ENCODE assay signal across 8 mouse cellular contexts in genomic region chr10:128504641-128505370, GRCm38 (mm10). TPM values are rescaled to one million over a fixed set of nuclear protein-coding genes. Genes with fewer than 3 reads are reported as not detected.
DNase-seq lines count a peak whose midpoint lies in the region; ATAC-seq lines count a peak whose summit lies in the region.

No protein-coding gene starts in this region.

- intact Hi-C loops in heart, postnatal 10 days (cut with DNase I): no loop called here

- no peaks in the 10 kb centered on the region for H3K36me3 ChIP-seq in heart, embryonic 16.5 days (ENCODE audit: control insufficient read depth, insufficient read depth)

- DNase-seq in heart, postnatal 10 days: no peak
- DNase-seq in CD4-positive, CD25-positive, alpha-beta regulatory T cell, adult 2 months (ENCODE audit: low read depth, low spot score): peak; percentile 67
- DNase-seq in lung, postnatal 36 days: peak; percentile 71
- no peak for DNase-seq in adrenal gland, adult 2 months
- DNase-seq in left cerebral cortex, adult 11 months (ENCODE audit: low spot score): no peak
- DNase-seq in right cerebral cortex, postnatal 14 days: no peak

- no peaks in the 10 kb centered on the region for H3K27me3 ChIP-seq in heart, embryonic 16.5 days (ENCODE audit: control insufficient read depth, insufficient read depth, low read length)

- H3K4me2 ChIP-seq in heart, embryonic 16.5 days (ENCODE audit: low read depth, low read length): no peak overlapping the region; the same call in 1 of the 2 replicates

- no peak overlapping the region for H3K4me3 ChIP-seq in heart, embryonic 16.5 days (ENCODE audit: low read length)

- H3K27ac ChIP-seq in heart, embryonic 16.5 days (ENCODE audit: low read length): peak overlapping the region; percentile 31

- H3K4me1 ChIP-seq in heart, embryonic 16.5 days (ENCODE audit: control insufficient read depth, insufficient read depth, low read length): peaks cover 12% of the 10 kb centered on the region

- peak overlapping the region; percentile 34; the same call in 1 of the 2 replicates for H3K9ac ChIP-seq in heart, embryonic 16.5 days (ENCODE audit: low read length)

- no peaks in the 10 kb centered on the region for H3K9me3 ChIP-seq in heart, embryonic 16.5 days (replicated peaks; ENCODE audit: control insufficient read depth, low read length)

- no peak for ATAC-seq in heart, embryonic 16.5 days (replicated peaks; ENCODE audit: extremely low read depth, insufficient read depth, low FRiP score)
- ATAC-seq in erythroid progenitor cell, adult 5-6 weeks (replicated peaks; ENCODE audit: low FRiP score, poor library complexity, severe bottlenecking): peak; percentile 77

- WGBS in heart, embryonic 16.5 days: 54% methylated on average over 9 of the region's 9 CpGs

RNA-seq across cellular contexts. Expression of gene Myl6b, which starts 6.3 kb away (rescaled TPM):
- polyA plus RNA-seq in heart, embryonic 16.5 days (2015; fragmentation: Nextera tagmentation; extraction: Ambion mirVana): 4.2 and 4.4 TPM in 2 replicates
- 1 to 10 TPM; 4.1 to 4.5 TPM for total RNA-seq in heart, postnatal 10 days (2021)
- total RNA-seq in erythroid progenitor cell, adult 5-6 weeks (2015; ENCODE audit: low replicate concordance): 4.0 TPM in 1 of 2 replicates, not detected in the other
- 0.51 TPM in 1 of 2 replicates, not detected in the other for total RNA-seq in erythroid progenitor cell, adult 5-6 weeks (2017; ENCODE audit: low replicate concordance)
- total RNA-seq in adrenal gland, adult 2 months (2021): 1 to 10 TPM; 6.2 to 8.3 TPM
- polyA plus RNA-seq in adrenal gland, adult 2 months (2012; rRNA removed): 5.1 and 5.7 TPM in 2 replicates

RNA-seq across cellular contexts. Expression of gene Myl6, which starts 10.9 kb away (rescaled TPM):
- 945 and 1,125 TPM in 2 replicates for polyA plus RNA-seq in heart, embryonic 16.5 days (2015; fragmentation: Nextera tagmentation; extraction: Ambion mirVana)
- total RNA-seq in heart, postnatal 10 days (2021): 100 to 1,000 TPM; 500 to 506 TPM
- 353 and 444 TPM in 2 replicates for total RNA-seq in erythroid progenitor cell, adult 5-6 weeks (2015; ENCODE audit: low replicate concordance)
- 506 and 519 TPM in 2 replicates for total RNA-seq in erythroid progenitor cell, adult 5-6 weeks (2017; ENCODE audit: low replicate concordance)
- total RNA-seq in adrenal gland, adult 2 months (2021): 100 to 1,000 TPM; 786 to 985 TPM
- polyA plus RNA-seq in adrenal gland, adult 2 months (2012; rRNA removed): 324 and 445 TPM in 2 replicates

RNA-seq across cellular contexts. Expression of gene Esyt1, which starts 20.9 kb away (rescaled TPM):
- polyA plus RNA-seq in heart, embryonic 16.5 days (2015; fragmentation: Nextera tagmentation; extraction: Ambion mirVana): 22.5 and 25.7 TPM in 2 replicates
- total RNA-seq in heart, postnatal 10 days (2021): 10 to 100 TPM; 28.5 to 29.9 TPM
- 23.4 and 27.2 TPM in 2 replicates for total RNA-seq in erythroid progenitor cell, adult 5-6 weeks (2015; ENCODE audit: low replicate concordance)
- total RNA-seq in erythroid progenitor cell, adult 5-6 weeks (2017; ENCODE audit: low replicate concordance): 29.7 and 30.8 TPM in 2 replicates
- total RNA-seq in adrenal gland, adult 2 months (2021): 10 to 100 TPM; 26.1 to 32.6 TPM
- 52.8 and 59.6 TPM in 2 replicates for polyA plus RNA-seq in adrenal gland, adult 2 months (2012; rRNA removed)

RNA-seq across cellular contexts. Expression of gene Zc3h10, which starts 42.8 kb away (rescaled TPM):
- polyA plus RNA-seq in heart, embryonic 16.5 days (2015; fragmentation: Nextera tagmentation; extraction: Ambion mirVana): 8.4 and 9.5 TPM in 2 replicates
- 10 to 100 TPM in 1 of 2 experiments, 1 to 10 TPM in 1; 9.8 to 10.1 TPM for total RNA-seq in heart, postnatal 10 days (2021)
- 0.72 and 2.9 TPM in 2 replicates for total RNA-seq in erythroid progenitor cell, adult 5-6 weeks (2015; ENCODE audit: low replicate concordance)
- total RNA-seq in erythroid progenitor cell, adult 5-6 weeks (2017; ENCODE audit: low replicate concordance): 5.9 and 6.4 TPM in 2 replicates
- total RNA-seq in adrenal gland, adult 2 months (2021): 10 to 100 TPM; 11.7 to 12.3 TPM
- 16.0 and 16.3 TPM in 2 replicates for polyA plus RNA-seq in adrenal gland, adult 2 months (2012; rRNA removed)

RNA-seq across cellular contexts. Expression of gene Rpl41, which starts 44.3 kb away (rescaled TPM):
- 1,776 and 2,205 TPM in 2 replicates for polyA plus RNA-seq in heart, embryonic 16.5 days (2015; fragmentation: Nextera tagmentation; extraction: Ambion mirVana)
- total RNA-seq in heart, postnatal 10 days (2021): 1,000 to 10,000 TPM; 2,064 to 2,152 TPM
- 1,611 and 1,688 TPM in 2 replicates for total RNA-seq in erythroid progenitor cell, adult 5-6 weeks (2015; ENCODE audit: low replicate concordance)
- 704 and 1,169 TPM in 2 replicates for total RNA-seq in erythroid progenitor cell, adult 5-6 weeks (2017; ENCODE audit: low replicate concordance)
- total RNA-seq in adrenal gland, adult 2 months (2021): 1,000 to 10,000 TPM; 3,028 to 3,144 TPM
- 1,154 and 1,178 TPM in 2 replicates for polyA plus RNA-seq in adrenal gland, adult 2 months (2012; rRNA removed)

Comparison
In these comparisons a context has a peak if more than half of its experiments do, and no peak if none do; other contexts are left out.
1. DNase-seq: peak in CD4-positive, CD25-positive, alpha-beta regulatory T cell, adult 2 months (single experiment) and lung, postnatal 36 days (single experiment); none in heart, postnatal 10 days (0 of 2), adrenal gland, adult 2 months (single experiment), left cerebral cortex, adult 11 months (single experiment) and right cerebral cortex, postnatal 14 days (single experiment).